Mouse (Mus musculus) liver, embryonic 14.5 days (tissue): ENCODE data around the gene Parp11.

Experiments used
- CTCF ChIP-seq: IDR thresholded peaks from 2 replicates; pipeline ENCODE4 v1.5.1; 2016; ENCODE audit warnings: antibody characterized with exemption, low read depth, control low read depth
- EP300 ChIP-seq: IDR thresholded peaks from 2 replicates; pipeline ENCODE4 v1.6.1; 2016; ENCODE audit warnings: antibody characterized with exemption, low read depth

DNA sequence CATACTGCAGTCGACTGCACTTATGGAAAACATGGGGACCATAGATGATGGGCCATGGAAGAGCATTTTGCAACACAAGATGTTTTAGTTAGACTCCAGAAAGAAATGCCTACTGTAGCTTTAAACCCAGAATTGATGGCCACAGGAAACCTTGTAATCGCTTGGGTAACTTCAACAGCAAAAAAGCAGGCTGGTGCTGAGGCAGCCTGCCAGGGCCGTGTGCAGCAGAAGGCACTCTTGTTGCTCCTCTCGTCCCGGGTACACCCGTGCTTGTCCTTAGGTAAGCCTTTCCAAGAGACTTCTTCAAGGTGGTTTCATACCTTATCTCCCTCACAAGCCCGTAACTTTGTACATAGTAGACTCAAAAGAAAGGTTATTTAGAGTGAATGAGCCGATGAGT lies 74.5 kb downstream of the Parp11 start:
- TF ChIP-seq CTCF = no peak
- TF ChIP-seq EP300 = no peak
